Mouse (Mus musculus): ENCODE results near the gene Tnnt3.

Gene Tnnt3

DNA sequence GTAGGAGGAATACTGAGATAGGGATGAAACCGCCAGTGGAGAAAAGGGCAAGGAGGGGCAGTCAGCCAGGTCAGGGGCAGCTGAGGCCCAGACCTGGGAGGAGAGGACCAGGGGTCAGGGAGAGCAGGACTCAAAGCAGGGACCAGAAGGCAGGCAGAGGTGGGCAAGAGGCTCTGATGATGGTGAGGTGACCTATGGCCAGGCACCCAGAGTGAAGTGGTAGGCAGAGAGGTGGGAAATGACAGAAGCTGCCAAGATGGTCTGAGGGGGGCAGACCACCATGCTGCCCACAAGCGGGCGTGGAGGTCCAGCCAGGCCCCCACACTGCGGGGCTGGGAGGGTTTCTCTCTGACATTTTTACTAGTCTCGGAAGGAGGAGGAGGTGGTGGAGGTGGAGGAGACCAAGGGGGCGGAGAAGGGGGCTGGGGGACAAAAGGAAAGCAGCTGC is 27.2 kb upstream of the Tnnt3 start:
- no peaks in the 10 kb centered on the region for H3K27me3 ChIP-seq (ENCODE audit: control insufficient read depth, insufficient read depth, low read length, poor library complexity, severe bottlenecking)
- no peaks in the 10 kb centered on the region; the same call in 1 of the 2 replicates for H3K36me3 ChIP-seq (ENCODE audit: control insufficient read depth, insufficient read depth, low read length, poor library complexity, severe bottlenecking)
- no peak for DNase-seq (ENCODE audit: low read depth, low spot score)

GRCm38 (mm10) chr7:142471884-142472570 is 26.6 kb upstream of the Tnnt3 start:
- no peak for DNase-seq (ENCODE audit: low read depth, low spot score)
- H3K36me3 ChIP-seq (ENCODE audit: control insufficient read depth, insufficient read depth, low read length, poor library complexity, severe bottlenecking), result no peaks in the 10 kb centered on the region; the same call in 1 of the 2 replicates
- no peaks in the 10 kb centered on the region for H3K27me3 ChIP-seq (ENCODE audit: control insufficient read depth, insufficient read depth, low read length, poor library complexity, severe bottlenecking)

- Histone ChIP-seq H3K36me3 (ENCODE audit: control insufficient read depth, insufficient read depth, low read length, poor library complexity, severe bottlenecking) (no peaks in the 10 kb centered on the region; the same call in 1 of the 2 replicates), H3K27me3 (ENCODE audit: control insufficient read depth, insufficient read depth, low read length, poor library complexity, severe bottlenecking) (no peaks in the 10 kb centered on the region)
- DNase-seq (ENCODE audit: low read depth, low spot score), result no peak
Measured at GRCm38 (mm10) chr7:142472936-142473335, 25.7 kb upstream of the Tnnt3 start.

GRCm38 (mm10) chr7:142473476-142473875 is 25.2 kb upstream of the Tnnt3 start:
- Histone ChIP-seq H3K36me3 (ENCODE audit: control insufficient read depth, insufficient read depth, low read length, poor library complexity, severe bottlenecking) (no peaks in the 10 kb centered on the region; the same call in 1 of the 2 replicates), H3K27me3 (ENCODE audit: control insufficient read depth, insufficient read depth, low read length, poor library complexity, severe bottlenecking) (no peaks in the 10 kb centered on the region)
- no peak for DNase-seq (ENCODE audit: low read depth, low spot score)

GRCm38 (mm10) chr7:142474799-142475198 is 23.8 kb upstream of the Tnnt3 start:
- no peak for DNase-seq (ENCODE audit: low read depth, low spot score)
- no peaks in the 10 kb centered on the region; the same call in 1 of the 2 replicates for H3K36me3 ChIP-seq (ENCODE audit: control insufficient read depth, insufficient read depth, low read length, poor library complexity, severe bottlenecking)

GRCm38 (mm10) chr7:142475641-142476040 is 23.0 kb upstream of the Tnnt3 start:
- Histone ChIP-seq H3K27me3 (ENCODE audit: control insufficient read depth, insufficient read depth, low read length, poor library complexity, severe bottlenecking) (no peaks in the 10 kb centered on the region), H3K36me3 (ENCODE audit: control insufficient read depth, insufficient read depth, low read length, poor library complexity, severe bottlenecking) (no peaks in the 10 kb centered on the region; the same call in 1 of the 2 replicates)
- no peak for DNase-seq (ENCODE audit: low read depth, low spot score)

More at GRCm38 (mm10) chr7:142474799-142475198, 23.8 kb upstream of the Tnnt3 start:
- H3K27me3 ChIP-seq (ENCODE audit: control insufficient read depth, insufficient read depth, low read length, poor library complexity, severe bottlenecking), result no peaks in the 10 kb centered on the region

DNA sequence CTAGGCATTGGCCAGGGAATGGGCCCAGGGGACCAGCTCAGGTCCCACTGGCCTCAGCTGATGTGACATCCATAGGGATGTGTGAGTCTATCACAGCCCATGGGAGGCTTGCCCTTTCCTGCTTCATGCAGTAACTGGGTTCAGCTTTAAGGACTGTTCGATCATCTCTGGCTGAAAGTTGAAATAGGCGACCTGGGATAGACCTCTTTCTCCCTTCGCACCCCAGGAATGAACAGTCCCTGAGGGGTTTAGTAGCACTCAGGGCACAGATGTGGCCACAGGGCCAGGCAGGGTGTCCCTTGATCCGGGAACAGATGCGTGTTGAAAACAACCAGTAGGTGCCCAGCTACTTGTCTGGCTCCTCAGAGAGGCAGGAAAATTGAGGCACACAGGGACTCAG is 22.4 kb upstream of the Tnnt3 start:
- Histone ChIP-seq H3K36me3 (ENCODE audit: control insufficient read depth, insufficient read depth, low read length, poor library complexity, severe bottlenecking) (no peaks in the 10 kb centered on the region; the same call in 1 of the 2 replicates), H3K27me3 (ENCODE audit: control insufficient read depth, insufficient read depth, low read length, poor library complexity, severe bottlenecking) (no peaks in the 10 kb centered on the region)
- no peak for DNase-seq (ENCODE audit: low read depth, low spot score)

- Histone ChIP-seq H3K27me3 (ENCODE audit: control insufficient read depth, insufficient read depth, low read length, poor library complexity, severe bottlenecking) (no peaks in the 10 kb centered on the region), H3K36me3 (ENCODE audit: control insufficient read depth, insufficient read depth, low read length, poor library complexity, severe bottlenecking) (no peaks in the 10 kb centered on the region; the same call in 1 of the 2 replicates)
- no peak for DNase-seq (ENCODE audit: low read depth, low spot score)
Measured at GRCm38 (mm10) chr7:142476795-142477452, 21.7 kb upstream of the Tnnt3 start.

- no peaks in the 10 kb centered on the region for H3K27me3 ChIP-seq (ENCODE audit: control insufficient read depth, insufficient read depth, low read length, poor library complexity, severe bottlenecking)
- no peak for DNase-seq (ENCODE audit: low read depth, low spot score)
- no peaks in the 10 kb centered on the region; the same call in 1 of the 2 replicates for H3K36me3 ChIP-seq (ENCODE audit: control insufficient read depth, insufficient read depth, low read length, poor library complexity, severe bottlenecking)
Measured at GRCm38 (mm10) chr7:142478001-142478400, 20.6 kb upstream of the Tnnt3 start.

DNA sequence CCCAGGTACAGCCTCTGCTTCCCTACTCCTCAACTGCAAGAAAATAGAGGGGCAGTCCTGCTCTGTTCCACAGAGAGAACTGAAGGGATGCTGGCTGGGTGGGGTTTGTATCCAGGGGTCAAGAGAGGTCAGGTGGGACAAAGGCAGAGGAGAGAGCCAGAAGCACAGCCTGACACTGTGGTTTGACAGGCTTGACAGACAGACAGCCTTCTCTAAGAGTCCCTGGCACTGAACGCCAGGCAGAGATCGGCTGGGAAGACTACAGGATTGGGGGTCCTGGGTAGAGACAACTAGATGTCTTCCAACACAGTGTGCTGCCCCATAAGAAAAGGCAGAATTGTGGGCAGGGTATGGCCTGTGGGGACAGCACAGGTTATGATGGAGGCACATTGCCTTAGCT is 20.1 kb upstream of the Tnnt3 start:
- Histone ChIP-seq H3K27me3 (ENCODE audit: control insufficient read depth, insufficient read depth, low read length, poor library complexity, severe bottlenecking) (no peaks in the 10 kb centered on the region), H3K36me3 (ENCODE audit: control insufficient read depth, insufficient read depth, low read length, poor library complexity, severe bottlenecking) (no peaks in the 10 kb centered on the region; the same call in 1 of the 2 replicates)
- no peak for DNase-seq (ENCODE audit: low read depth, low spot score)

GRCm38 (mm10) chr7:142479307-142479706 is 19.3 kb upstream of the Tnnt3 start:
- DNase-seq (ENCODE audit: low read depth, low spot score), result no peak
- Histone ChIP-seq H3K36me3 (ENCODE audit: control insufficient read depth, insufficient read depth, low read length, poor library complexity, severe bottlenecking) (no peaks in the 10 kb centered on the region; the same call in 1 of the 2 replicates), H3K27me3 (ENCODE audit: control insufficient read depth, insufficient read depth, low read length, poor library complexity, severe bottlenecking) (no peaks in the 10 kb centered on the region)

DNA sequence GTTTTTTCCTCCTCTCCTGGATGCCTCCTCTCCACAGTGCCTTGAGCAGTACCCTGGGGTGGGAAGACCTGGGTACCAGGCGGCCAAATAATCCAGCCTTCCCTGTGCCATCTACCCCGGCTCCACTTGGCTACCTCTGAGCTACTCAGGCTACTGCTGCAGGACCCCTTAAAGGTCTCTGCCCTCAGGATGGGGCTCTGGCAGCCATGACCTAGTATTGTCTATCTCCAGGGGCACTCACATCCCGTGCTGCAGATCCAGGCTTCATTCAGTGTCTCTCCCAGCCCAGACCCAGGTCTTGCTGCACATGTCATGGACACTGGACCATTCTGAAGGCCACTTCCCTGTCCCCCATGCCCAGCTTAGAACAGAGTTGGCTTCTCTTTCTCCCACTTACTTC is 18.8 kb upstream of the Tnnt3 start:
- H3K27me3 ChIP-seq (ENCODE audit: control insufficient read depth, insufficient read depth, low read length, poor library complexity, severe bottlenecking), result no peaks in the 10 kb centered on the region
- DNase-seq (ENCODE audit: low read depth, low spot score), result no peak
- no peaks in the 10 kb centered on the region; the same call in 1 of the 2 replicates for H3K36me3 ChIP-seq (ENCODE audit: control insufficient read depth, insufficient read depth, low read length, poor library complexity, severe bottlenecking)

DNA sequence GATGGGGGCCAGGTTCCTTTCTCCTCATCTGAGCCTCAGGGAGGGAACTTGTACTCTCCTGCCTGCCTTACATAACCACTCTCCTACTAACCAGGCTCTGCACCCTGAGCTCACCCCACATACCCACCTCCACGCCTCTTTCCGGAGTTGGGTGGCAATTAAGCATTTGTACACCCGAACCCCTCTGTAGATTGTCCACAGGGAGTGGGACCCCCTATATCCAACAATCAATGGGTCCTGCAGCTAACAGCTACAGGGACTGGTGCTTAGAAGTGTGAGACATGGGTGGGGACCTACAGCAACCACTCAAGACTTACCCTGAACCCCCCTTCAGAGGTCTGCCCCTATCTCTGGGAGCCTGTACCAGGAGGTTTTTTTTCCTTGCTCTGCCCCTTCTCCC is 18.0 kb upstream of the Tnnt3 start:
- 0 out of 2 replicates have a peak, but pooled peaks cover 2% of the 10 kb centered on the region for H3K36me3 ChIP-seq (ENCODE audit: control insufficient read depth, insufficient read depth, low read length, poor library complexity, severe bottlenecking)
- DNase-seq (ENCODE audit: low read depth, low spot score), result no peak
- no peaks in the 10 kb centered on the region for H3K27me3 ChIP-seq (ENCODE audit: control insufficient read depth, insufficient read depth, low read length, poor library complexity, severe bottlenecking)

DNA sequence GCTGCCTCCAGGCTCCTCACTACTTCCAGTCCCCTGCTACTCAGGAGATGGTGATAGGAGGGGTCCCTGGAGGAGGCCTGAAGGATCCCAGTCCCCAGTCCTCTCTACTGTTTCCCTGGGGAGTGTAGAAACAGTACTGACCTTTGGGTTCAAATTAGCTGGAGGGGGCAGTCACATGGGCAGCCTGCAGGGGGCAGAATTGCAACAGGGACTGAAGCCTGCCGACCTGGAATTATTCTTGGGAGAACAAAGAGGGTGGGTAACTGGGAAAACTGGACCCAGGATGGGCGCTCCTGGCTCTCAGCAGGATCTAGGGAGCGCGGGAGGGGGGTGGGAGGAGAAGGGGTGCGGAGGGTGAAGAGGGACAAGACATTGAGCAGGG is 17.5 kb upstream of the Tnnt3 start:
- no peaks in the 10 kb centered on the region for H3K27me3 ChIP-seq (ENCODE audit: control insufficient read depth, insufficient read depth, low read length, poor library complexity, severe bottlenecking)
- H3K36me3 ChIP-seq (ENCODE audit: control insufficient read depth, insufficient read depth, low read length, poor library complexity, severe bottlenecking), result peaks cover 3% of the 10 kb centered on the region; the same call in 1 of the 2 replicates
- no peak for DNase-seq (ENCODE audit: low read depth, low spot score)

- no peaks in the 10 kb centered on the region for H3K27me3 ChIP-seq (ENCODE audit: control insufficient read depth, insufficient read depth, low read length, poor library complexity, severe bottlenecking)
- no peak for DNase-seq (ENCODE audit: low read depth, low spot score)
- peaks cover 4% of the 10 kb centered on the region; the same call in 1 of the 2 replicates for H3K36me3 ChIP-seq (ENCODE audit: control insufficient read depth, insufficient read depth, low read length, poor library complexity, severe bottlenecking)
Measured at GRCm38 (mm10) chr7:142481568-142482255, 16.9 kb upstream of the Tnnt3 start.
